Mouse (Mus musculus): ENCODE measurements around the gene Tstd1. TPM values are rescaled to one million over a fixed set of nuclear protein-coding genes. Genes with fewer than 3 reads are reported as not detected.

The Tstd1 gene
- polyA plus RNA-seq, 1 experiment from 2014 or later: 4.6 TPM

DNA sequence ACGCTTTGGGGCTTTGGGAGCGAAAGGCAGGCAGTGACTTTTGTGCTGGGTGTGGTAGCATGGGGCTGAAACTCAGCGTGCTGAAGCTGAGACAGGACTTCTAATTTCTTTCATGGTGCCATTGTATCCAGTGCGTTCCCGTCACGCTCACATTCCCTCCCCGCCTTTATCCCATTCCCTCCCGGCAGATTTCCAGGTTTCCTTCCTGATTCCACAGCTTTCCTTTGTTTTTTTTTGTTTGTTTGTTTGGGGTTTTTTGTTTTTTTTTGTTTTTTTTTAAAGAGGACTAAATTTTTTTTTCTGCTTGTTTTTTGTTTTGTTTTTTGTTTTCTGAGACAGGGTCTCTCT lies 23.7 kb downstream of the Tstd1 start:
- H3K4me3 ChIP-seq (ENCODE audit: low read depth, low read length): 0 out of 2 replicates have a peak overlapping the region, but pooled peaks have one; percentile 13
- 17% methylated on average over 8 of the region's 8 CpGs for WGBS (ENCODE audit: insufficient replicate concordance)
- peaks cover 26% of the 10 kb centered on the region for H3K27me3 ChIP-seq (ENCODE audit: control insufficient read depth, insufficient read depth, low read depth, low read length)
- H3K9me3 ChIP-seq (replicated peaks; ENCODE audit: control insufficient read depth, low read length): no peaks in the 10 kb centered on the region; the same call in 1 of the 2 replicates
- H3K36me3 ChIP-seq (ENCODE audit: control insufficient read depth, insufficient read depth): no peaks in the 10 kb centered on the region
- peaks cover 13% of the 10 kb centered on the region for H3K4me1 ChIP-seq (ENCODE audit: control insufficient read depth, low read depth, low read length)
- no peak overlapping the region for H3K9ac ChIP-seq (ENCODE audit: low read depth, low read length)
- no peak for ATAC-seq (ENCODE audit: low read depth)
- 0 out of 2 replicates have a peak overlapping the region, but pooled peaks have one; percentile 12 for H3K27ac ChIP-seq (ENCODE audit: low read length)
- H3K4me2 ChIP-seq (ENCODE audit: low read depth, low read length): peak overlapping the region; percentile 48

DNA sequence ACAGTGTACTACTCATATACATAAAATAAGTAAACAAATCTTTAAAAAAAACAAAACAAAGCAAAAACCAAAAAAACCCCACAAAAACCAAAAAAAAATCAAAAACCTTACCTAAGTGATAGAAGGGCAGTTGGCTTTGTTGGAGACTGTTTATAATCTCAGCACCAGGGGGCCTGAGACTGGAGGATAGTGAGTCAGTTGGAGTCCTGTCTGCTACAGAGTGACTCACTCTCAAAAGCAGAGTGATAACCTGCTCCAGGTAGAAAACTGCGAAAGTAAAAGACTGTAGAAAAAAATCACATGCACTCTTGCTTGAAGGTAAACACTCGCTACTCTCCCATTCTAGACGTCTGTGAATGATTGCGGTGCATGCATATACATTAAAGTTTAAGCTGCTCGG lies 26.4 kb downstream of the Tstd1 start:
- 63% methylated on average over 5 of the region's 5 CpGs for WGBS (ENCODE audit: insufficient replicate concordance)
- no peaks in the 10 kb centered on the region for H3K36me3 ChIP-seq (ENCODE audit: control insufficient read depth, insufficient read depth)
- H3K4me1 ChIP-seq (ENCODE audit: control insufficient read depth, low read depth, low read length): peaks cover 16% of the 10 kb centered on the region
- no peak overlapping the region for H3K9ac ChIP-seq (ENCODE audit: low read depth, low read length)
- H3K27me3 ChIP-seq (ENCODE audit: control insufficient read depth, insufficient read depth, low read depth, low read length): peaks cover 2% of the 10 kb centered on the region; the same call in 1 of the 2 replicates
- ATAC-seq (ENCODE audit: low read depth): no peak
- H3K27ac ChIP-seq (ENCODE audit: low read length): no peak overlapping the region
- no peak overlapping the region for H3K4me2 ChIP-seq (ENCODE audit: low read depth, low read length)
- H3K4me3 ChIP-seq (ENCODE audit: low read depth, low read length): no peak overlapping the region
- no peaks in the 10 kb centered on the region; the same call in 1 of the 2 replicates for H3K9me3 ChIP-seq (replicated peaks; ENCODE audit: control insufficient read depth, low read length)

DNA sequence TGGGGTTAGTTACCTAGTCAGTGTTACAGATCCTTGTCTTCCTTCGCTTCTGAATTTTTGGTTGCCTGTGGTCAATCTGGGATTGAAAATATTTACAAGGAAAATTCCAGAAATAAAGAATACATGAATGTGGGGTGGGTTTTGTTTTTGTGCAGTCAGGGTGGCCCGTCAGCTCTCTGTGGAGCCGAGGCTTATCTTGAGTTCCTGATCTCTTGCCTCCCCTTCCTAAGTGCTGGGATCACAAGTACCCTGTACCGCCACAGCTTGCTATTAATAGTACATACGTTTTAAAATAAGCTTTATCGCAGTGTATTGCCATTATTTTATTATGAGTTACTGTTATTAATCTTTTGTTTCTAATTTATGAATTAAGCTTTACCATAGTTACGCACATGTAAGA lies 28.2 kb downstream of the Tstd1 start:
- Histone ChIP-seq H3K4me1 (ENCODE audit: control insufficient read depth, low read depth, low read length) (peaks cover 10% of the 10 kb centered on the region), H3K9ac (ENCODE audit: low read depth, low read length) (no peak overlapping the region), H3K36me3 (ENCODE audit: control insufficient read depth, insufficient read depth) (no peaks in the 10 kb centered on the region), H3K9me3 (replicated peaks; ENCODE audit: control insufficient read depth, low read length) (no peaks in the 10 kb centered on the region; the same call in 1 of the 2 replicates), H3K4me3 (ENCODE audit: low read depth, low read length) (no peak overlapping the region), H3K4me2 (ENCODE audit: low read depth, low read length) (no peak overlapping the region), H3K27ac (ENCODE audit: low read length) (no peak overlapping the region), H3K27me3 (ENCODE audit: control insufficient read depth, insufficient read depth, low read depth, low read length) (no peaks in the 10 kb centered on the region)
- 34% methylated on average over 7 of the region's 7 CpGs for WGBS (ENCODE audit: insufficient replicate concordance)
- ATAC-seq (ENCODE audit: low read depth): no peak

GRCm38 (mm10) chr1:171447692-171448091 lies 29.0 kb downstream of the Tstd1 start:
- peaks cover 6% of the 10 kb centered on the region for H3K4me1 ChIP-seq (ENCODE audit: control insufficient read depth, low read depth, low read length)
- H3K36me3 ChIP-seq (ENCODE audit: control insufficient read depth, insufficient read depth): no peaks in the 10 kb centered on the region
- no peaks in the 10 kb centered on the region; the same call in 1 of the 2 replicates for H3K9me3 ChIP-seq (replicated peaks; ENCODE audit: control insufficient read depth, low read length)
- no peak overlapping the region for H3K4me3 ChIP-seq (ENCODE audit: low read depth, low read length)
- no peak overlapping the region for H3K4me2 ChIP-seq (ENCODE audit: low read depth, low read length)
- 25% methylated on average over 10 of the region's 10 CpGs for WGBS (ENCODE audit: insufficient replicate concordance)
- no peak overlapping the region for H3K27ac ChIP-seq (ENCODE audit: low read length)
- no peak overlapping the region for H3K9ac ChIP-seq (ENCODE audit: low read depth, low read length)
- no peaks in the 10 kb centered on the region for H3K27me3 ChIP-seq (ENCODE audit: control insufficient read depth, insufficient read depth, low read depth, low read length)
- ATAC-seq (ENCODE audit: low read depth): no peak

- WGBS (ENCODE audit: insufficient replicate concordance): 68% methylated on average over 11 of the region's 11 CpGs
- Histone ChIP-seq H3K27ac (ENCODE audit: low read length) (no peak overlapping the region), H3K4me3 (ENCODE audit: low read depth, low read length) (no peak overlapping the region), H3K9ac (ENCODE audit: low read depth, low read length) (no peak overlapping the region), H3K4me1 (ENCODE audit: control insufficient read depth, low read depth, low read length) (peaks cover 6% of the 10 kb centered on the region), H3K27me3 (ENCODE audit: control insufficient read depth, insufficient read depth, low read depth, low read length) (no peaks in the 10 kb centered on the region), H3K4me2 (ENCODE audit: low read depth, low read length) (no peak overlapping the region), H3K9me3 (replicated peaks; ENCODE audit: control insufficient read depth, low read length) (no peaks in the 10 kb centered on the region), H3K36me3 (ENCODE audit: control insufficient read depth, insufficient read depth) (no peaks in the 10 kb centered on the region)
- no peak for ATAC-seq (ENCODE audit: low read depth)
These were observed 31.4 kb downstream of the Tstd1 start for GRCm38 (mm10) chr1:171450062-171450461.

DNA sequence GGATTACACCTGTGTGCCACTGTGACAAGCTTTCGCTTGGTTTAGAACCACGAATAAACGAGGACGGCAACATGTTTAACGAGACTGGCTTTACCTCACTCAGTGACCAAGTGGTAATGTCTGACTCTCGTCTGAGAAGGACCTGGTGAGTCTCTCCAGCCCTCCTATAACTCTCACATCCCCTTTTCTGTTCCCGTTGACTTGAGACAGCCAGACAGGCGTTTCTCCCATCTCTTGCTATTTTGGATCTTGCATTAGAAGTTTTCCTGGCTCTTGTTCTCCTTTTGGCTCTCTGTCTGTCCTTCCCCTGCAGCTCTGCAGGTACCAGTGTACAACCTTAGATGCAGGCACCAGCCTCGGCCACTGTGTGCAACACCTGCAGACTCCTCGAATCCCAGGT lies 32.3 kb downstream of the Tstd1 start:
- Histone ChIP-seq H3K9me3 (replicated peaks; ENCODE audit: control insufficient read depth, low read length) (no peaks in the 10 kb centered on the region), H3K27me3 (ENCODE audit: control insufficient read depth, insufficient read depth, low read depth, low read length) (no peaks in the 10 kb centered on the region), H3K4me1 (ENCODE audit: control insufficient read depth, low read depth, low read length) (peaks cover 6% of the 10 kb centered on the region), H3K27ac (ENCODE audit: low read length) (no peak overlapping the region), H3K4me3 (ENCODE audit: low read depth, low read length) (no peak overlapping the region), H3K36me3 (ENCODE audit: control insufficient read depth, insufficient read depth) (no peaks in the 10 kb centered on the region), H3K4me2 (ENCODE audit: low read depth, low read length) (no peak overlapping the region), H3K9ac (ENCODE audit: low read depth, low read length) (no peak overlapping the region)
- ATAC-seq (ENCODE audit: low read depth): no peak
- 62% methylated on average over 10 of the region's 10 CpGs for whole genome bisulfite sequencing (ENCODE audit: insufficient replicate concordance)

DNA sequence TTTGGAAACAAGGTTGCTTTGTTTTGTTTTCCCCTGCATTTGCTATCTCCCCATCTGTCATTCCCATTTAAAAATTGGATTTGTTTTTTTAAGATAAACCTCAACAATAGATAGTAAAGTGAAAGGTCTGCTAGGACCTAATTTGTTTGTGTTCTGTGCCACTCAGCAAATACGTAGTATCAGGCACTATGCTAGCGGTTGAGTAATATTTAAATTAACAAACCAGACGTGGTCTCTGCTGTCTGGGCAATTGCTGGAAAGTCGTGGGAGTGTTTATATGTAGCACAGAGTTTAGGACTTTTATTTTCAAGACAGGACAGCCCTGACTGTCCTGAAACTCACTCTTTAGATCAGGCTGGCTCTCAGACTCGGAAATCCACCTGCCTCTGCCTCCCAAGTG lies 33.9 kb downstream of the Tstd1 start:
- H3K27ac ChIP-seq (ENCODE audit: low read length): peak overlapping the region; percentile 47

GRCm38 (mm10) chr1:171452923-171453322 lies 34.3 kb downstream of the Tstd1 start:
- Histone ChIP-seq H3K4me1 (ENCODE audit: control insufficient read depth, low read depth, low read length) (peaks cover under 1% of the 10 kb centered on the region), H3K4me2 (ENCODE audit: low read depth, low read length) (no peak overlapping the region), H3K36me3 (ENCODE audit: control insufficient read depth, insufficient read depth) (no peaks in the 10 kb centered on the region), H3K27ac (ENCODE audit: low read length) (peak overlapping the region; percentile 47), H3K4me3 (ENCODE audit: low read depth, low read length) (no peak overlapping the region), H3K9me3 (replicated peaks; ENCODE audit: control insufficient read depth, low read length) (no peaks in the 10 kb centered on the region), H3K9ac (ENCODE audit: low read depth, low read length) (no peak overlapping the region), H3K27me3 (ENCODE audit: control insufficient read depth, insufficient read depth, low read depth, low read length) (no peaks in the 10 kb centered on the region)
- 63% methylated on average over 5 of the region's 5 CpGs for WGBS (ENCODE audit: insufficient replicate concordance)
- ATAC-seq (ENCODE audit: low read depth): peak; percentile 82

More for the DNA sequence above, 33.9 kb downstream of the Tstd1 start:
- no peak overlapping the region for H3K4me2 ChIP-seq (ENCODE audit: low read depth, low read length)
- 36% methylated on average over 5 of the region's 5 CpGs for WGBS (ENCODE audit: insufficient replicate concordance)
- H3K4me1 ChIP-seq (ENCODE audit: control insufficient read depth, low read depth, low read length): peaks cover 5% of the 10 kb centered on the region
- no peak overlapping the region for H3K4me3 ChIP-seq (ENCODE audit: low read depth, low read length)
- ATAC-seq (ENCODE audit: low read depth): peak; percentile 53
- H3K36me3 ChIP-seq (ENCODE audit: control insufficient read depth, insufficient read depth): no peaks in the 10 kb centered on the region
- no peak overlapping the region for H3K9ac ChIP-seq (ENCODE audit: low read depth, low read length)
- H3K9me3 ChIP-seq (replicated peaks; ENCODE audit: control insufficient read depth, low read length): no peaks in the 10 kb centered on the region
- H3K27me3 ChIP-seq (ENCODE audit: control insufficient read depth, insufficient read depth, low read depth, low read length): no peaks in the 10 kb centered on the region

DNA sequence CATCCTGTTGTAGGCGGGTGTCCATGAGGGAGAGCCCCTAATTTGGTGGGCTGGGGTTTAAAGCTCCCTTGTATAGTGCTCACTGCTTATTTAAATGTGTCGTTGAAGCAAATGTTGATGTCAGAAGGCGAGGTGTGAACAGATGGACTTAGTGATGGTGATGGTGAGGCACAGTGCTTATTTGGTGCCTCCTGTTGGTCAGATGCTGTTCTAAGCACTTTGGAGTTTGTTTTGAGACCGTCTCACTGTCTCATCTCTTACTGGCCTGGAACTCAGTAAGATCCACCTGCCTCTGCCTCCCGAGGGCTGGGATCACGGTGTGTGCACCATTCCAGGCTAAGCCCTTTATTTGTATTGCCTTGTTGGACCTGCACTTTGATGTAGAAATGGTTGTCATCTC lies 36.3 kb downstream of the Tstd1 start:
- H3K36me3 ChIP-seq (ENCODE audit: control insufficient read depth, insufficient read depth): no peaks in the 10 kb centered on the region
- no peak for ATAC-seq (ENCODE audit: low read depth)
- no peaks in the 10 kb centered on the region for H3K27me3 ChIP-seq (ENCODE audit: control insufficient read depth, insufficient read depth, low read depth, low read length)

More for the DNA sequence above, 36.3 kb downstream of the Tstd1 start:
- Histone ChIP-seq H3K9ac (ENCODE audit: low read depth, low read length) (no peak overlapping the region), H3K4me2 (ENCODE audit: low read depth, low read length) (no peak overlapping the region), H3K27ac (ENCODE audit: low read length) (no peak overlapping the region), H3K4me1 (ENCODE audit: control insufficient read depth, low read depth, low read length) (no peaks in the 10 kb centered on the region; the same call in 1 of the 2 replicates), H3K4me3 (ENCODE audit: low read depth, low read length) (no peak overlapping the region), H3K9me3 (replicated peaks; ENCODE audit: control insufficient read depth, low read length) (no peaks in the 10 kb centered on the region)
- 56% methylated on average over 6 of the region's 6 CpGs for WGBS (ENCODE audit: insufficient replicate concordance)

Data from liver, embryonic 16.5 days (tissue).